In the genomic region with DNA sequence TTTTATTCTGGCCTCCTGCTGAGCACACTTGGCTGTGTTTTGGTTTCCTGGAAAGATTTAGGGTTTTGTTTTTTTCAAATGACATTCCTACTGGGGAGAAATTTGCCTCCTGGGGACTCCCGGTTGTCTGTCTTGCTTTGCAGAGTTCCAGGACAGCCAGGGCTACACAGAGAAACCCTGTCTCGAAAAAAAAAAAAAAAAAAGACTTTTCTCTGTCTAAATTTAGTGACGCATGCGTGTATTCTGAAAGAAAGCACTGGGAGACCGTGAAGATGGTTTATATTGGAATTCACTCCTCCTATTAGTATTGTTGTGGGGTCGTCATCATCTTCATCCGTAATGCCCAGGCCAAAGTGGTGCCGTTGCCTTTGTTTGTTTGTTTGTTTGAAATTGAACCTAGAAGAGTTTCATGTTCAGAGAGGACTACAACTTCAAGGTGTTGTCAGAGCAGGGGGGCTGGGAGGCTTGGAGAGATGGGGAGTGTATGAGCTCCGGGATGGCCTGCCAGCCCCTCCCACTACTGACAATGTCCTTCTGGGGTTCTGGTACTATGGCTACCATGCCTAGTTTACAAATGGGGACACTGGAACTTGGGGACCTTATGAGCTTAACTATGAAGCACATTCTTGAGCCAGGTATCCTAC, we compare ENCODE assay signal across 7 mouse cellular contexts. TPM values are rescaled to one million over a fixed set of nuclear protein-coding genes. Genes with fewer than 3 reads are reported as not detected.
DNase-seq lines count a peak whose midpoint lies in the region; ATAC-seq and TF ChIP-seq lines count a peak whose summit lies in the region.

No protein-coding gene starts in this region.

- TF ChIP-seq CTCF in liver, embryonic 14.5 days (IDR thresholded peaks at IDR 0.05; ENCODE audit: low read depth) = no peak

- WGBS in lung, embryonic 16.5 days = 2% methylated on average over 9 of the region's 9 CpGs
- WGBS in heart, embryonic 16.5 days = 7% methylated on average over 9 of the region's 9 CpGs
- 21% methylated on average over 9 of the region's 9 CpGs for WGBS in liver, embryonic 14.5 days (ENCODE audit: insufficient replicate concordance)

- H3K9ac ChIP-seq in lung, embryonic 16.5 days (ENCODE audit: low read length) = peak overlapping the region; percentile 59
- H3K9ac ChIP-seq in heart, embryonic 16.5 days (ENCODE audit: low read length) = peak overlapping the region; percentile 76
- H3K9ac ChIP-seq in liver, embryonic 14.5 days (replicated peaks) = no peak overlapping the region

- H3K4me3 ChIP-seq in lung, embryonic 16.5 days (ENCODE audit: low read length) = peak overlapping the region; percentile 45
- peak overlapping the region; percentile 64 for H3K4me3 ChIP-seq in heart, embryonic 16.5 days (ENCODE audit: low read length)
- H3K4me3 ChIP-seq in liver, embryonic 14.5 days (ENCODE audit: insufficient read depth in 1 of 2, low read depth in 2 of 2, low read length in 2 of 2) = peak overlapping the region; percentile 17 to 34; a peak in 3 of 4 replicates

- H3K4me1 ChIP-seq in lung, embryonic 16.5 days (replicated peaks; ENCODE audit: control insufficient read depth, insufficient read depth, low read length) = peaks cover 10% of the 10 kb centered on the region
- peaks cover 14% of the 10 kb centered on the region for H3K4me1 ChIP-seq in heart, embryonic 16.5 days (ENCODE audit: control insufficient read depth, insufficient read depth, low read length)
- H3K4me1 ChIP-seq in liver, embryonic 14.5 days (replicated peaks; ENCODE audit: control insufficient read depth in 2 of 2, insufficient read depth in 2 of 2, low read length in 1 of 2) = no peaks in the 10 kb centered on the region; a peak in 1 of 4 replicates

- H3K4me2 ChIP-seq in lung, embryonic 16.5 days (ENCODE audit: low read depth, low read length) = peak overlapping the region; percentile 63
- peak overlapping the region; percentile 91 for H3K4me2 ChIP-seq in heart, embryonic 16.5 days (ENCODE audit: low read depth, low read length)
- H3K4me2 ChIP-seq in liver, embryonic 14.5 days (ENCODE audit: low read depth) = peak overlapping the region; percentile 44

- no peak for TF ChIP-seq EP300 in liver, embryonic 14.5 days (IDR thresholded peaks at IDR 0.05; ENCODE audit: low read depth)

- intact Hi-C loops in left cerebral cortex, postnatal 25 days (cut with DNase I) = no loop called here

- no peak for DNase-seq in lung, postnatal 36 days
- no peak for DNase-seq in liver, embryonic 14.5 days (ENCODE audit: low read depth in 3 of 3, low spot score in 3 of 3)
- DNase-seq in cerebellum, adult 9-11 months = no peak
- DNase-seq in left cerebral cortex, postnatal 25 days (ENCODE audit: low spot score in 2 of 2) = no peak

- H3K9me3 ChIP-seq in lung, embryonic 16.5 days (ENCODE audit: control insufficient read depth, low read length) = no peaks in the 10 kb centered on the region
- H3K9me3 ChIP-seq in heart, embryonic 16.5 days (replicated peaks; ENCODE audit: control insufficient read depth, low read length) = no peaks in the 10 kb centered on the region
- no peaks in the 10 kb centered on the region for H3K9me3 ChIP-seq in liver, embryonic 14.5 days (ENCODE audit: control insufficient read depth, low read length)

- peak overlapping the region; percentile 90 for H3K27ac ChIP-seq in lung, embryonic 16.5 days (ENCODE audit: low read length)
- peak overlapping the region; percentile 85 for H3K27ac ChIP-seq in heart, embryonic 16.5 days (ENCODE audit: low read length)
- no peak overlapping the region for H3K27ac ChIP-seq in liver, embryonic 14.5 days

- no peaks in the 10 kb centered on the region for H3K36me3 ChIP-seq in lung, embryonic 16.5 days (ENCODE audit: control insufficient read depth, insufficient read depth, low read length)
- H3K36me3 ChIP-seq in heart, embryonic 16.5 days (ENCODE audit: control insufficient read depth, insufficient read depth) = no peaks in the 10 kb centered on the region
- no peaks in the 10 kb centered on the region for H3K36me3 ChIP-seq in liver, embryonic 14.5 days (replicated peaks; ENCODE audit: control insufficient read depth, insufficient read depth, low read depth)

- no peaks in the 10 kb centered on the region for H3K27me3 ChIP-seq in lung, embryonic 16.5 days (ENCODE audit: control insufficient read depth, insufficient read depth, low read depth, low read length)
- H3K27me3 ChIP-seq in heart, embryonic 16.5 days (ENCODE audit: control insufficient read depth, insufficient read depth, low read length) = no peaks in the 10 kb centered on the region
- no peaks in the 10 kb centered on the region for H3K27me3 ChIP-seq in liver, embryonic 14.5 days (ENCODE audit: control insufficient read depth, insufficient read depth, low read length)

- ATAC-seq in lung, embryonic 16.5 days (ENCODE audit: low read depth) = no peak
- ATAC-seq in heart, embryonic 16.5 days (replicated peaks; ENCODE audit: extremely low read depth, insufficient read depth, low FRiP score) = no peak
- ATAC-seq in liver, embryonic 14.5 days (ENCODE audit: insufficient read depth) = no peak
- ATAC-seq in monocyte, adult 5-6 weeks (replicated peaks; ENCODE audit: insufficient number of reproducible peaks, low FRiP score, low TSS enrichment, poor library complexity, severe bottlenecking) = no peak

RNA-seq across cellular contexts. Expression of gene Adamts12, which starts 1.1 kb away (rescaled TPM):
- 4.6 and 5.4 TPM in 2 replicates for polyA plus RNA-seq in lung, embryonic 16.5 days (2015; fragmentation: Nextera tagmentation; extraction: Ambion mirVana)
- polyA plus RNA-seq in heart, embryonic 16.5 days (2015; fragmentation: Nextera tagmentation; extraction: Ambion mirVana) = 1.9 and 2.0 TPM in 2 replicates
- 0.28 and 0.47 TPM in 2 replicates for polyA plus RNA-seq in liver, embryonic 14.5 days (2012; rRNA removed)
- 0.23 and 0.54 TPM in 2 replicates for polyA plus RNA-seq in liver, embryonic 14.5 days (2014; fragmentation: Nextera tagmentation; extraction: Ambion mirVana)
- total RNA-seq in left cerebral cortex, postnatal 25 days (2021) = under 1 TPM; 0.39 to 0.66 TPM
- 0.21 TPM in 1 of 3 replicates, not detected in the others for total RNA-seq in monocyte, adult 5-6 weeks (2017)

RNA-seq across cellular contexts. Expression of gene Rxfp3, which starts 27.9 kb away (rescaled TPM):
- polyA plus RNA-seq in lung, embryonic 16.5 days (2015; fragmentation: Nextera tagmentation; extraction: Ambion mirVana) = 0.04 and 0.13 TPM in 2 replicates
- 0.05 TPM in 2 replicates for polyA plus RNA-seq in heart, embryonic 16.5 days (2015; fragmentation: Nextera tagmentation; extraction: Ambion mirVana)
- polyA plus RNA-seq in liver, embryonic 14.5 days (2012; rRNA removed) = not detected in 2 replicates
- not detected in 2 replicates for polyA plus RNA-seq in liver, embryonic 14.5 days (2014; fragmentation: Nextera tagmentation; extraction: Ambion mirVana)
- total RNA-seq in left cerebral cortex, postnatal 25 days (2021) = 1 to 10 TPM; 3.1 TPM
- not detected in 3 replicates for total RNA-seq in monocyte, adult 5-6 weeks (2017)
